Mouse (Mus musculus) intestine, embryonic 15.5 days (tissue): ENCODE measurements around the gene Glis3. TPM values are rescaled to one million over a fixed set of nuclear protein-coding genes. Genes with fewer than 3 reads are reported as not detected.
A peak's percentile ranks its signal among the peaks of the same experiment; 100 is the strongest.

Experiments
- ATAC-seq: fragments of 200-750 bp; cut with Nextera tagmentation; 2 replicates; pipeline ENCODE4 v1.8.0; 2017; ENCODE audit warnings: moderate TSS enrichment, moderate library complexity
- H3K27ac ChIP-seq: fragments of 300-500 bp; sonication (generic); 2 replicates; pipeline ENCODE4 v1.5.1; 2015; ENCODE audit warnings: mild to moderate bottlenecking, inconsistent platforms
- H3K27me3 ChIP-seq: fragments of 300-500 bp; sonication (generic); replicated peaks from 2 replicates; pipeline ENCODE4 v1.6.1; 2015; ENCODE audit warnings: inconsistent platforms
- H3K36me3 ChIP-seq: fragments of 300-500 bp; sonication (generic); 2 replicates; pipeline ENCODE4 v1.6.1; 2015; ENCODE audit warnings: inconsistent platforms
- H3K4me1 ChIP-seq: fragments of 300-500 bp; sonication (generic); replicated peaks from 2 replicates; pipeline ENCODE4 v1.6.1; 2015; ENCODE audit warnings: inconsistent platforms
- H3K4me2 ChIP-seq: fragments of 300-500 bp; sonication (generic); replicated peaks from 2 replicates; pipeline ENCODE4 v1.6.1; 2015; ENCODE audit warnings: mild to moderate bottlenecking, inconsistent platforms
- H3K4me3 ChIP-seq: fragments of 300-500 bp; sonication (generic); replicated peaks from 2 replicates; pipeline ENCODE4 v1.5.1; 2015; ENCODE audit warnings: inconsistent platforms
- H3K9ac ChIP-seq: fragments of 300-500 bp; sonication (generic); 2 replicates; pipeline ENCODE4 v1.6.1; 2015; ENCODE audit warnings: inconsistent platforms
- H3K9me3 ChIP-seq: fragments of 300-500 bp; sonication (generic); 2 replicates; pipeline ENCODE4 v1.6.1; 2016; ENCODE audit warnings: inconsistent platforms
- WGBS: fragments of 180-500 bp; shearing (Covaris S2); methylation state at CpG from one replicate; pipeline ENCODE4 v1.1.7; 2015; 5-methylcytosine and 5-hydroxymethylcytosine counted together
- polyA plus RNA-seq: library from polyadenylated mRNA; unstranded; fragments of >200 nt; fragmentation: Nextera tagmentation; extraction: Ambion mirVana; gene quantifications from 2 replicates; pipeline ENCODE4 v1.2.1, GENCODE M21; 2015

Gene Glis3
- polyA plus RNA-seq, 1 experiment from 2014 or later, result 1.3 TPM

GRCm38 (mm10) chr19:28678646-28679270 is 1.1 kb downstream of the Glis3 start:
- ATAC-seq, result no peak
- WGBS, result under 1% methylated on average over 30 of the region's 30 CpGs
- H3K4me3 ChIP-seq, result peak overlapping the region; percentile 51

GRCm38 (mm10) chr19:28677728-28678438 is 2.0 kb downstream of the Glis3 start:
- no peaks in the 10 kb centered on the region for H3K9me3 ChIP-seq
- WGBS, result 1% methylated on average over 27 of the region's 32 CpGs
- peak overlapping the region; percentile 51 for H3K4me3 ChIP-seq
- peak; percentile 44 for ATAC-seq
- no peaks in the 10 kb centered on the region for H3K36me3 ChIP-seq
- peaks cover 5% of the 10 kb centered on the region for H3K27me3 ChIP-seq
- H3K9ac ChIP-seq, result peak overlapping the region; percentile 20
- peak overlapping the region; percentile 92 for H3K4me2 ChIP-seq
- no peak overlapping the region for H3K27ac ChIP-seq
- peaks cover 11% of the 10 kb centered on the region; the same call in 1 of the 2 replicates for H3K4me1 ChIP-seq

More at GRCm38 (mm10) chr19:28678646-28679270, 1.1 kb downstream of the Glis3 start:
- Histone ChIP-seq H3K36me3 (no peaks in the 10 kb centered on the region), H3K9ac (no peak overlapping the region), H3K27me3 (peaks cover 5% of the 10 kb centered on the region), H3K4me2 (peak overlapping the region; percentile 92), H3K9me3 (no peaks in the 10 kb centered on the region), H3K27ac (no peak overlapping the region), H3K4me1 (peaks cover 11% of the 10 kb centered on the region; the same call in 1 of the 2 replicates)

- H3K27ac ChIP-seq, result no peak overlapping the region
- no peaks in the 10 kb centered on the region for H3K9me3 ChIP-seq
- peaks cover 11% of the 10 kb centered on the region; the same call in 1 of the 2 replicates for H3K4me1 ChIP-seq
- H3K9ac ChIP-seq, result no peak overlapping the region
- peak overlapping the region; percentile 92 for H3K4me2 ChIP-seq
- peaks cover 5% of the 10 kb centered on the region for H3K27me3 ChIP-seq
- WGBS, result 39% methylated on average over 8 of the region's 8 CpGs
- ATAC-seq, result no peak
- H3K4me3 ChIP-seq, result peak overlapping the region; percentile 51; the same call in 1 of the 2 replicates
- no peaks in the 10 kb centered on the region for H3K36me3 ChIP-seq
Measured at GRCm38 (mm10) chr19:28677045-28677727, 2.7 kb downstream of the Glis3 start.

GRCm38 (mm10) chr19:28663781-28664180 is 16.1 kb downstream of the Glis3 start:
- Histone ChIP-seq H3K9ac (no peak overlapping the region), H3K27ac (no peak overlapping the region), H3K36me3 (no peaks in the 10 kb centered on the region), H3K4me2 (no peak overlapping the region), H3K27me3 (no peaks in the 10 kb centered on the region), H3K9me3 (no peaks in the 10 kb centered on the region), H3K4me1 (no peaks in the 10 kb centered on the region), H3K4me3 (no peak overlapping the region)
- 80% methylated on average over 9 of the region's 9 CpGs for WGBS
- no peak for ATAC-seq

GRCm38 (mm10) chr19:28663148-28663547 is 16.7 kb downstream of the Glis3 start:
- Histone ChIP-seq H3K9ac (no peak overlapping the region), H3K4me3 (no peak overlapping the region), H3K27me3 (no peaks in the 10 kb centered on the region), H3K9me3 (no peaks in the 10 kb centered on the region), H3K36me3 (no peaks in the 10 kb centered on the region), H3K4me2 (no peak overlapping the region), H3K4me1 (no peaks in the 10 kb centered on the region), H3K27ac (no peak overlapping the region)
- 66% methylated on average over 10 of the region's 10 CpGs for WGBS
- no peak for ATAC-seq

- Histone ChIP-seq H3K4me3 (no peak overlapping the region), H3K27ac (no peak overlapping the region), H3K27me3 (no peaks in the 10 kb centered on the region), H3K9me3 (no peaks in the 10 kb centered on the region), H3K4me1 (no peaks in the 10 kb centered on the region), H3K9ac (no peak overlapping the region), H3K36me3 (no peaks in the 10 kb centered on the region), H3K4me2 (no peak overlapping the region)
- WGBS, result 68% methylated on average over 8 of the region's 8 CpGs
- ATAC-seq, result no peak
Measured at GRCm38 (mm10) chr19:28662474-28662873, 17.4 kb downstream of the Glis3 start.

GRCm38 (mm10) chr19:28660912-28661311 is 19.0 kb downstream of the Glis3 start:
- no peak for ATAC-seq
- H3K4me2 ChIP-seq, result no peak overlapping the region
- H3K4me1 ChIP-seq, result no peaks in the 10 kb centered on the region
- WGBS, result 81% methylated on average over 7 of the region's 7 CpGs
- H3K36me3 ChIP-seq, result no peaks in the 10 kb centered on the region
- no peaks in the 10 kb centered on the region for H3K27me3 ChIP-seq
- H3K27ac ChIP-seq, result no peak overlapping the region
- no peak overlapping the region for H3K4me3 ChIP-seq
- H3K9ac ChIP-seq, result no peak overlapping the region
- H3K9me3 ChIP-seq, result no peaks in the 10 kb centered on the region

GRCm38 (mm10) chr19:28657686-28658195 is 22.1 kb downstream of the Glis3 start:
- H3K4me3 ChIP-seq, result no peak overlapping the region
- no peak overlapping the region for H3K9ac ChIP-seq
- 67% methylated on average over 5 of the region's 5 CpGs for WGBS
- no peak for ATAC-seq
- no peak overlapping the region for H3K4me2 ChIP-seq
- H3K4me1 ChIP-seq, result no peaks in the 10 kb centered on the region
- H3K9me3 ChIP-seq, result no peaks in the 10 kb centered on the region
- H3K27me3 ChIP-seq, result no peaks in the 10 kb centered on the region
- H3K36me3 ChIP-seq, result no peaks in the 10 kb centered on the region
- H3K27ac ChIP-seq, result no peak overlapping the region

GRCm38 (mm10) chr19:28656882-28657281 is 23.0 kb downstream of the Glis3 start:
- H3K27me3 ChIP-seq, result no peaks in the 10 kb centered on the region
- H3K4me3 ChIP-seq, result no peak overlapping the region
- no peak for ATAC-seq
- H3K9me3 ChIP-seq, result no peaks in the 10 kb centered on the region
- H3K36me3 ChIP-seq, result no peaks in the 10 kb centered on the region
- H3K4me2 ChIP-seq, result no peak overlapping the region
- no peak overlapping the region for H3K27ac ChIP-seq
- no peak overlapping the region for H3K9ac ChIP-seq
- WGBS, result 54% methylated on average over 6 of the region's 6 CpGs
- no peaks in the 10 kb centered on the region for H3K4me1 ChIP-seq

GRCm38 (mm10) chr19:28655166-28655565 is 24.7 kb downstream of the Glis3 start:
- H3K27ac ChIP-seq, result no peak overlapping the region
- WGBS, result 80% methylated on average over 7 of the region's 7 CpGs

GRCm38 (mm10) chr19:28650836-28651235 is 29.0 kb downstream of the Glis3 start:
- 84% methylated on average over 5 of the region's 5 CpGs for WGBS
- H3K4me2 ChIP-seq, result no peak overlapping the region
- no peaks in the 10 kb centered on the region for H3K4me1 ChIP-seq
- no peaks in the 10 kb centered on the region for H3K9me3 ChIP-seq
- H3K27me3 ChIP-seq, result no peaks in the 10 kb centered on the region
- no peak overlapping the region for H3K9ac ChIP-seq
- ATAC-seq, result no peak
- H3K36me3 ChIP-seq, result no peaks in the 10 kb centered on the region
- no peak overlapping the region for H3K4me3 ChIP-seq
- H3K27ac ChIP-seq, result no peak overlapping the region

More at GRCm38 (mm10) chr19:28655166-28655565, 24.7 kb downstream of the Glis3 start:
- Histone ChIP-seq H3K4me2 (no peak overlapping the region), H3K9me3 (no peaks in the 10 kb centered on the region), H3K4me3 (no peak overlapping the region), H3K9ac (no peak overlapping the region), H3K4me1 (no peaks in the 10 kb centered on the region), H3K27me3 (no peaks in the 10 kb centered on the region), H3K36me3 (no peaks in the 10 kb centered on the region)
- no peak for ATAC-seq

GRCm38 (mm10) chr19:28649489-28649888 is 30.4 kb downstream of the Glis3 start:
- no peak for ATAC-seq
- no peaks in the 10 kb centered on the region for H3K4me1 ChIP-seq
- H3K4me2 ChIP-seq, result no peak overlapping the region
- 57% methylated on average over 5 of the region's 5 CpGs for WGBS
- no peaks in the 10 kb centered on the region for H3K9me3 ChIP-seq
- no peak overlapping the region for H3K27ac ChIP-seq
- no peaks in the 10 kb centered on the region for H3K36me3 ChIP-seq
- H3K27me3 ChIP-seq, result no peaks in the 10 kb centered on the region
- no peak overlapping the region for H3K4me3 ChIP-seq
- no peak overlapping the region for H3K9ac ChIP-seq
